Mouse (Mus musculus) liver, postnatal 0 days (tissue): ENCODE results near the gene Hhat. TPM values are rescaled to one million over a fixed set of nuclear protein-coding genes. Genes with fewer than 3 reads are reported as not detected.

Experiments
- ATAC-seq: fragments of 200-750 bp; cut with Nextera tagmentation; 2 replicates; pipeline ENCODE4 v1.8.0; 2017; ENCODE audit warnings: mild to moderate bottlenecking, moderate library complexity
- DNase-seq: peaks from one replicate; pipeline ENCODE4 v3.0.0-alpha.2; 2016
- H3K27ac ChIP-seq: fragments of 300-500 bp; sonication (generic); 2 replicates; pipeline ENCODE4 v1.5.1; 2014; ENCODE audit warnings: antibody characterized with exemption, moderate library complexity, mild to moderate bottlenecking, low read depth
- H3K27me3 ChIP-seq: fragments of 300-500 bp; sonication (generic); 2 replicates; pipeline ENCODE4 v1.6.1; 2014; ENCODE audit warnings: low read length, control low read depth, mixed read lengths; ENCODE audit not compliant: insufficient read depth
- H3K36me3 ChIP-seq: fragments of 300-500 bp; sonication (generic); replicated peaks from 2 replicates; pipeline ENCODE4 v1.6.1; 2014; ENCODE audit warnings: mild to moderate bottlenecking, control low read depth, low read length, moderate library complexity, mixed read lengths; ENCODE audit not compliant: insufficient read depth
- H3K4me1 ChIP-seq: fragments of 300-500 bp; sonication (generic); 2 replicates; pipeline ENCODE4 v1.6.1; 2014; ENCODE audit warnings: antibody characterized with exemption, mild to moderate bottlenecking, control low read depth; ENCODE audit not compliant: insufficient read depth
- H3K4me2 ChIP-seq: fragments of 300-500 bp; sonication (generic); 2 replicates; pipeline ENCODE4 v1.6.1; 2014; ENCODE audit warnings: low read depth, mild to moderate bottlenecking, low read length, moderate library complexity, mixed read lengths
- H3K4me3 ChIP-seq: fragments of 300-500 bp; sonication (generic); 2 replicates; pipeline ENCODE4 v1.5.1; 2014; ENCODE audit warnings: low read depth, low read length
- H3K9ac ChIP-seq: fragments of 300-500 bp; sonication (generic); replicated peaks from 2 replicates; pipeline ENCODE4 v1.6.1; 2014; ENCODE audit warnings: mild to moderate bottlenecking, moderate library complexity
- H3K9me3 ChIP-seq: fragments of 300-500 bp; sonication (generic); 2 replicates; pipeline ENCODE4 v1.6.1; 2016; ENCODE audit warnings: mild to moderate bottlenecking, control low read depth, low read length, mixed read lengths
- CTCF ChIP-seq: sonication (generic); IDR thresholded peaks from 2 replicates; pipeline ENCODE4 v1.5.1; 2016; ENCODE audit warnings: antibody characterized with exemption, low read depth
- EP300 ChIP-seq: IDR thresholded peaks from 2 replicates; pipeline ENCODE4 v1.6.1; 2016; ENCODE audit warnings: antibody characterized with exemption, low read depth, mild to moderate bottlenecking
- WGBS: fragments of 180-500 bp; shearing (Covaris S2); extraction: QIAGEN DNeasy Blood & Tissue Kit; methylation state at CpG from one replicate; pipeline ENCODE4 v1.1.7; 2014; ENCODE audit not compliant: insufficient replicate concordance; 5-methylcytosine and 5-hydroxymethylcytosine counted together
- polyA plus RNA-seq: library from polyadenylated mRNA; unstranded; fragments of >200 nt; fragmentation: Nextera tagmentation; extraction: Ambion mirVana; gene quantifications from 2 replicates; pipeline ENCODE4 v1.2.1, GENCODE M21; 2015

The Hhat gene
- polyA plus RNA-seq, 1 experiment from 2014 or later: 1.1 TPM

- ATAC-seq: no peak
Measured at GRCm38 (mm10) chr1:192595426-192595825, 175.6 kb downstream of the Hhat start.

GRCm38 (mm10) chr1:192593492-192593891 is 177.5 kb downstream of the Hhat start:
- ATAC-seq (no peak), DNase-seq (no peak)
- Histone ChIP-seq H3K36me3 (no peaks in the 10 kb centered on the region), H3K27me3 (no peaks in the 10 kb centered on the region), H3K4me1 (no peaks in the 10 kb centered on the region), H3K27ac (no peak overlapping the region), H3K4me3 (no peak overlapping the region), H3K9ac (no peak overlapping the region), H3K9me3 (no peaks in the 10 kb centered on the region), H3K4me2 (no peak overlapping the region)
- no peak for TF ChIP-seq EP300
- TF ChIP-seq CTCF: no peak
- 71% methylated on average over 3 of the region's 3 CpGs for WGBS

More at GRCm38 (mm10) chr1:192595426-192595825, 175.6 kb downstream of the Hhat start:
- no peaks in the 10 kb centered on the region for H3K4me1 ChIP-seq
- no peak overlapping the region for H3K9ac ChIP-seq
- TF ChIP-seq EP300 (no peak), CTCF (no peak)
- H3K4me2 ChIP-seq: no peak overlapping the region
- no peaks in the 10 kb centered on the region for H3K9me3 ChIP-seq
- no peak for DNase-seq
- no peak overlapping the region for H3K27ac ChIP-seq
- 73% methylated on average over 4 of the region's 4 CpGs for WGBS
- H3K4me3 ChIP-seq: no peak overlapping the region
- no peaks in the 10 kb centered on the region for H3K36me3 ChIP-seq
- H3K27me3 ChIP-seq: no peaks in the 10 kb centered on the region

- no peak overlapping the region for H3K4me3 ChIP-seq
- H3K4me1 ChIP-seq: no peaks in the 10 kb centered on the region
- no peak overlapping the region for H3K27ac ChIP-seq
- no peak overlapping the region for H3K4me2 ChIP-seq
- no peaks in the 10 kb centered on the region for H3K27me3 ChIP-seq
- H3K36me3 ChIP-seq: no peaks in the 10 kb centered on the region
- ATAC-seq: no peak
- DNase-seq: no peak
- no peak overlapping the region for H3K9ac ChIP-seq
- 82% methylated on average over 9 of the region's 9 CpGs for WGBS
- TF ChIP-seq EP300: no peak
- TF ChIP-seq CTCF: no peak
- no peaks in the 10 kb centered on the region for H3K9me3 ChIP-seq
Measured at GRCm38 (mm10) chr1:192587451-192587850, 183.6 kb downstream of the Hhat start.

GRCm38 (mm10) chr1:192585289-192585688 is 185.7 kb downstream of the Hhat start:
- H3K4me2 ChIP-seq: no peak overlapping the region
- no peak for ATAC-seq

GRCm38 (mm10) chr1:192582921-192583320 is 188.1 kb downstream of the Hhat start:
- TF ChIP-seq EP300 (no peak), CTCF (no peak)
- H3K9me3 ChIP-seq: no peaks in the 10 kb centered on the region
- DNase-seq: no peak
- H3K36me3 ChIP-seq: no peaks in the 10 kb centered on the region
- no peak overlapping the region for H3K4me3 ChIP-seq
- no peaks in the 10 kb centered on the region for H3K27me3 ChIP-seq
- 50% methylated on average over 2 of the region's 2 CpGs for WGBS
- H3K9ac ChIP-seq: no peak overlapping the region
- H3K4me1 ChIP-seq: no peaks in the 10 kb centered on the region
- ATAC-seq: no peak
- H3K27ac ChIP-seq: no peak overlapping the region
- H3K4me2 ChIP-seq: no peak overlapping the region

More at GRCm38 (mm10) chr1:192585289-192585688, 185.7 kb downstream of the Hhat start:
- no peak overlapping the region for H3K9ac ChIP-seq
- H3K27ac ChIP-seq: no peak overlapping the region
- H3K36me3 ChIP-seq: no peaks in the 10 kb centered on the region
- no peak overlapping the region for H3K4me3 ChIP-seq
- TF ChIP-seq EP300 (no peak), CTCF (no peak)
- no peaks in the 10 kb centered on the region for H3K4me1 ChIP-seq
- no peak for DNase-seq
- H3K27me3 ChIP-seq: no peaks in the 10 kb centered on the region
- no peaks in the 10 kb centered on the region for H3K9me3 ChIP-seq

GRCm38 (mm10) chr1:192564691-192565090 is 206.3 kb downstream of the Hhat start:
- Histone ChIP-seq H3K27ac (no peak overlapping the region), H3K9me3 (no peaks in the 10 kb centered on the region; the same call in 1 of the 2 replicates), H3K36me3 (no peaks in the 10 kb centered on the region), H3K4me2 (no peak overlapping the region), H3K4me1 (no peaks in the 10 kb centered on the region), H3K27me3 (no peaks in the 10 kb centered on the region), H3K9ac (no peak overlapping the region), H3K4me3 (no peak overlapping the region)
- TF ChIP-seq CTCF (no peak), EP300 (no peak)
- no peak for ATAC-seq
- no peak for DNase-seq

- Histone ChIP-seq H3K27me3 (no peaks in the 10 kb centered on the region), H3K4me3 (no peak overlapping the region), H3K4me2 (no peak overlapping the region), H3K27ac (no peak overlapping the region), H3K36me3 (no peaks in the 10 kb centered on the region), H3K9ac (no peak overlapping the region), H3K4me1 (peaks cover 3% of the 10 kb centered on the region; the same call in 1 of the 2 replicates), H3K9me3 (no peaks in the 10 kb centered on the region)
- DNase-seq: no peak
- WGBS: 53% methylated on average over 1 of the region's 1 CpGs
- TF ChIP-seq EP300: no peak
- TF ChIP-seq CTCF: no peak
- no peak for ATAC-seq
Measured at GRCm38 (mm10) chr1:192559341-192559740, 211.7 kb downstream of the Hhat start.
